Mouse (Mus musculus): Measurements from ENCODE around the gene Hist1h2ao.
"Not testable (repeated sequence)": the region's sequence is repeated elsewhere in the genome, so short reads cannot be mapped to it uniquely, and the experiment has no call there.

The Hist1h2ao gene

DNA sequence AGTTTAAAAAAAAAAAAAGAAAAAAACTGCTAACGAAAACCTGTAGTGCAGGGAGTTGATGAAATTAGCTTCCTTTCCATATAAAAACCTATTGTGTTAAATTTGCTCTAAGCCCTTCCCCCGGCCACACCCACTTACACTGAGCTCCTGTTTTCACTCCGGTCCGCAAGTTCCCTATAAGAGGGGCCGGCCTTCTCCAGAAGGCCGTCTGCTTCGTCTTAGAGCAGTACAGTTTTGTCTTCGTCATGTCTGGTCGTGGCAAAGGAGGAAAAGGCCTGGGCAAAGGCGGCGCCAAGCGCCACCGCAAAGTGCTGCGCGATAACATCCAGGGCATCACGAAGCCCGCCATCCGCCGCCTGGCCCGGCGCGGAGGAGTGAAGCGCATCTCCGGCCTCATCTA is 1.3 kb downstream of the Hist1h2ao start, which contains the start of gene Hist1h4m:
Gene Hist1h4m (plus strand): TSS at position 208 of the 400 bp plus-strand sequence.
- peak; percentile 48 for DNase-seq (ENCODE audit: low spot score)

DNA sequence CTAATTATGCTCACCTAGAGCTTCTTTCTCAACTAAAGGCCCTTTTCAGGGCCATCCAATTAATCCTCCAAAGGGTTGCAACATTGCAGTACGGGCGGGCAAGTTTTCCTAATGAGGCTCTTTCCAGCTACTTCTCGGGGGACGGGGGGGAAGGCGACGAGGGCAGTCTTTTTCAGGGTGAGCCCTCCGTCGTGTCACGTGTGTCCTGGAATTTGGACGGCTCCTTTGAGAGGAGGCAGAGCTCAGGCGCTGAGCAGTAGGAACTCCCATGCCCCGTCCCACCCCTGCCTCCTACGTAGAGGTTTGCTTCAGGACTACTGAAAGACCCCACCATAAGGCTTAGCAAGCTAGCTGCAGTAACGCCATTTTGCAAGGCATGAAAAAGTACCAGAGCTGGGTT is 1.8 kb downstream of the Hist1h2ao start:
- not testable (repeated sequence) for DNase-seq (ENCODE audit: low spot score)

DNA sequence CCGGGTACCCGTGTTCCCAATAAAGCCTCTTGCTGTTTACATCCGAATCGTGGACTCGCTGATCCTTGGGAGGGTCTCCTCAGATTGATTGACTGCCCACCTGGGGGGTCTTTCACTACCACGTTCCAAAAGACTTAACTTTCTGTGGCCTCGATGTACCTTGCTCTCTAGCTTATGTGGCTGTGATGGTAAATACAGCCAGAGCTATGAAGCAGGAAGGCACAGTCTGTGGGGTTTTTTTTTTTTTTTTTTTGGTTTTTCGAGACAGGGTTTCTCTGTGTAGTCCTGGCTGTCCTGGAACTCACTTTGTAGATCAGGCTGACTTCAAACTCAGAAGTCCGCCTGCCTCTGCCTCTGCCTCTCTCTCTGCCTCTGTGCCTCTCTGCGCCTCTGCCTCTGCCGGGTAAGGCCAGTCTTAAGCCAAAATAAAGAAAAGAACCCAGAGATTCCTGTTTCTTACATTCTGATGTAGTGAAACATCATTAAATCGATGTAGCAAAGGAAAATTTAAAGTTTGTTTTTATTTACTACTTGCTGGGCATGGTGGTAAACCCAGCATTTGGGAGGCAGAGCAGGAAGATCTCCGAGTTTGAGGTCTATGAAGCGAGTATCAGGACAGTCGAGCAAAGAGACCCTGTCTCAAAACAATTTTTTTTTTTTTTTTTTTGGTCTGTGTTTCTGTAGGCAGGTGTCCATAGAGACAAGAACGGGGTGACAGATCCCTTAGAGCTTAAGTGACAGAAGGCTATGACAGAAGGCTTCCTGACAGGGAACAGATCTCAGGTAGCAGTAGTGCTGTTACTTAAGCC is 10.0 kb downstream of the Hist1h2ao start:
- not testable (repeated sequence) for DNase-seq (ENCODE audit: low spot score)

DNA sequence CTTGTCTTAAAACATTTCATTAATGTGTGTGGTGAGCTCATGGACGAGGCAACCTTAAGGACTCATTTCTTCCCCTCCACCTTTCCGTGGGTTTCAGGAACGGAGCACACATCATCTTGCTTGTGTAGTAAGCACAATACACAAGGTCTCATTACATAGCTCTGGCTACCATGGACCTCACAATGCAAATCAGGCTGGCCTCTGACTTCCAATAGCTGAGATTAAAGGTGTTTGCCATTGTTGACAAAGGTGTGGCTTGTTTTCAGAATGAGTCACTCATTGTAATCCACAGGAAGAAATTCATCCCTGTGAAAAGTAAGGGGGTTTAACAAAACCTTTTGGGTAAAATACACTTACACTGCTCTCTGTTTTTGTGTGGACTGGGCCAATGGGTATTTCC is 18.2 kb downstream of the Hist1h2ao start:
- no peak for DNase-seq (ENCODE audit: low spot score)

DNA sequence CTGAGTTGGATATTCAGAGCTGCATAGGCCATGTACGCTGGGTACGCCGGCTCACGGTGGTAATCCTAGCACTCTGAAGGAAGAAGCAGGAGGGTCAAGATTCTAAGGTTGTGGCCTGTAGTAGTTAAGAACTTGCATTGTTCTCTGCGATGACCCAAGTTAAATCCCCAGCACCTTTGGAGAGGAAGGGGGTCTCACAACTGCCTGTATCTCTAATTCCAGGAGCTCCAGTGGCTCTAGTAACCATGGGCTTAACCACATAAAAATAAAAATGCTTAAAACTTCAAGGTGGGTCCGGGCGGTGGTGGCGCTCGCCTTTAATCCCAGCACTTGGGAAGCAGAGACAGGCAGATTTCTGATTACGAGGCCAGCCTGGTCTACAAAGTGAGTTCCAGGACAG is 20.1 kb downstream of the Hist1h2ao start:
- DNase-seq (ENCODE audit: low spot score): no peak

DNA sequence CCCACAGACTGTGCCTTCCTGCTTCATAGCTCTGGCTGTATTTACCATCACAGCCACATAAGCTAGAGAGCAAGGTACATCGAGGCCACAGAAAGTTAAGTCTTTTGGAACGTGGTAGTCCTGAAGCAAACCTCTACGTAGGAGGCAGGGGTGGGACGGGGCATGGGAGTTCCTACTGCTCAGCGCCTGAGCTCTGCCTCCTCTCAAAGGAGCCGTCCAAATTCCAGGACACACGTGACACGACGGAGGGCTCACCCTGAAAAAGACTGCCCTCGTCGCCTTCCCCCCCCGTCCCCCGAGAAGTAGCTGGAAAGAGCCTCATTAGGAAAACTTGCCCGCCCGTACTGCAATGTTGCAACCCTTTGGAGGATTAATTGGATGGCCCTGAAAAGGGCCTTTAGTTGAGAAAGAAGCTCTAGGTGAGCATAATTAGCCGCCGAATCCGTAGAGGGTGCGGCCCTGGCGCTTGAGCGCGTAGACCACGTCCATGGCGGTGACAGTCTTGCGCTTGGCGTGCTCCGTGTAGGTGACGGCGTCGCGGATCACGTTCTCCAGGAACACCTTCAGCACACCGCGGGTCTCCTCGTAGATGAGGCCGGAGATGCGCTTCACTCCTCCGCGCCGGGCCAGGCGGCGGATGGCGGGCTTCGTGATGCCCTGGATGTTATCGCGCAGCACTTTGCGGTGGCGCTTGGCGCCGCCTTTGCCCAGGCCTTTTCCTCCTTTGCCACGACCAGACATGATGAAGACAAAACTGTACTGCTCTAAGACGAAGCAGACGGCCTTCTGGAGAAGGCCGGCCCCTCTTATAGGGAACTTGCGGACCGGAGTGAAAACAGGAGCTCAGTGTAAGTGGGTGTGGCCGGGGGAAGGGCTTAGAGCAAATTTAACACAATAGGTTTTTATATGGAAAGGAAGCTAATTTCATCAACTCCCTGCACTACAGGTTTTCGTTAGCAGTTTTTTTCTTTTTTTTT is 21.4 kb downstream of the Hist1h2ao start, which contains the start of gene Hist1h4n:
Gene Hist1h4n (minus strand): TSS at position 779 of the 977 bp plus-strand sequence.
- DNase-seq (ENCODE audit: low spot score): peak; percentile 46

DNA sequence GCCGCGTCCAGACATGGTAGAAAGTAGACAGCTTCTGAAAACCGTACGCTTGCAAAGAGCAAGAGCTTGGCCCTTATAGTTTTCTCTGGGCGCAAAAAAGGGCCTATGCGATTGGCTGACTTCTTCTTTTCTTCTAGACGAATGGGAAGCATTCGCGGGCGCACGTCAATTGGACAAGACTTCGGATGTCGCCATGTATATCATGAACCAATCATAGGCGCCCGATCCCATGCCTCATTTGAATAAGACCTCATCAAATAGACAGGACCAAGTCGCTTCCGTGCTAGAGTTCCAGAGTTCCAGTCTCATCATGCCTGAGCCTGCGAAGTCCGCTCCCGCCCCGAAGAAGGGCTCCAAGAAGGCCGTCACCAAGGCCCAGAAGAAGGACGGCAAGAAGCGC is 23.2 kb downstream of the Hist1h2ao start, which contains the start of the genes Hist1h2ap and Hist1h2br:
Gene Hist1h2ap (minus strand): TSS at position 47 of the 400 bp plus-strand sequence.
Gene Hist1h2br (plus strand): TSS at position 283 of the 400 bp plus-strand sequence.
- DNase-seq (ENCODE audit: low spot score): not testable (repeated sequence)

DNA sequence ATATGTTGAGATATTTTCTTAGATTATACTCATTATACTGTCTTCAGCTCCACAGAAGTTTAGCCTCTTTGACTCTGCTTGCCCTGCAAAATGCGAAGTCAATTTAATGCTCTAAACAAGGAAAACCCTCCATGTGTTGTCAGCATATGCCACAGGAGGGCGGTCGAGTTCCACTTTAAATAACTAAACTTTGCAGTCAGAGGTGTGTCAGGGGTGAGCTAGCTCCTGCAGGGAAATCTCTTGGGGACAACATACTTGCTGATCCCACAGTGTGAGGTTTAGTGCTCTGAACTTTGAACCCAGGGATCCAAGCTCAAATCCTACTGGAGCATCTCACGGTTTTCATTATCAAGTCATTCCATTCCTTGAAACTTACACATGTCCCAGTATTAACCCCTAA is 30.2 kb downstream of the Hist1h2ao start:
- DNase-seq (ENCODE audit: low spot score): not testable (repeated sequence)

DNA sequence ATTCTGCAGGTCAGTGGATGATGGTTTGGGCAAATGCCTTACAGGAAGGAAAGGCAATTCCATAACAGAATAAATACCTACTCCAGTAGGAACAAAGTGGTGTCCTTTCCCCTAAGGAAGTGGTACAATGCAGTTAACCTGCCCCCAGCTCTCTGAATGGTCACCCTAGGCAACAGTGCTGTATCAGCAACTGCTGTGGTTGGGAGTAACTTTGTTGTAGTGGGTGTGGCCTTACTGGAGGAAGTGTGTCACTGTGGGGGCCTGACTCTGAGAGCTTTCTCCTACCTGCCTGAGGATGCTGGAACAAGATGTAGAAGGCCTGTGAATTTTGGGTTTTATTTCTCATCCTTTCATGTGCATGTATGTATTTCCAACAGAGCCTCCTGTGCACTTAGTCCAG is 36.1 kb downstream of the Hist1h2ao start:
- not testable (repeated sequence) for DNase-seq (ENCODE audit: low spot score)

DNA sequence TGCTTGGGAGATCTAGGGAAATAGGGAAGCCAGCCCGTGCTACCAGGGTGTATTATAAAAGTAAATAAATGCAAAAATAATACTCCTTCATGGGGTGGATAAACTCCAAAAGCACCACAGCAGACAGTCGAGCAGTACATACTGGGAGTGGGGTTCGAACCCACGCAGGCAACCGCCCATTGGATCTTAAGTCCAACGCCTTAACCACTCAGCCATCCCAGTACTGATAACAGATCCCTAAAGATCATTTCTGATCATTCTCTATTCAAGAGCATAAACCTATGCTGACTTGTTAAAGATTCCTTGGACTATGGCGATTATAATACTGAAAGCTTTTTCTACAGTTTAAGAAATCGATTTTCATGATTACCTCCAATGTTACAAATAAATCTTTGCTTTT is 37.6 kb downstream of the Hist1h2ao start:
- DNase-seq (ENCODE audit: low spot score): no peak

DNA sequence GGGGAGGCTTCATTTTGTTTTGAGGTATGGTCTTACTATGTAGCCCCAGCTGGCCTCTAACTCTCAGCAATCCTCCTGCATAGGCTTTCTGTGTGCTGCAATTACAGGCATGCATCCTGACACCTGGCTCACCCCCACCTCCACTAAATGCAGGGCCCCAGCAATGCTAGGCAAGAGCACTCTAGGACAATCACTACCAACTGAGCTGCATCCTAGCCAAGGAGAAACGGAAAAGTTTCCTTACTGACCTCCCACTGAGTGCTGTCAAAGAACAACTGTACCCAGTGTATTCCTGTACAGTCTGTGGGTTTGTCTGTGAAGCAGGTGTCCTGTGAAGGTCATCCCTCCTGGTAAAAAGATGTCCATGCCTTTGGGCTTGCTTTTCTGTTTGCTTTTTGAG is 40.4 kb downstream of the Hist1h2ao start:
- not testable (repeated sequence) for DNase-seq (ENCODE audit: low spot score)

DNA sequence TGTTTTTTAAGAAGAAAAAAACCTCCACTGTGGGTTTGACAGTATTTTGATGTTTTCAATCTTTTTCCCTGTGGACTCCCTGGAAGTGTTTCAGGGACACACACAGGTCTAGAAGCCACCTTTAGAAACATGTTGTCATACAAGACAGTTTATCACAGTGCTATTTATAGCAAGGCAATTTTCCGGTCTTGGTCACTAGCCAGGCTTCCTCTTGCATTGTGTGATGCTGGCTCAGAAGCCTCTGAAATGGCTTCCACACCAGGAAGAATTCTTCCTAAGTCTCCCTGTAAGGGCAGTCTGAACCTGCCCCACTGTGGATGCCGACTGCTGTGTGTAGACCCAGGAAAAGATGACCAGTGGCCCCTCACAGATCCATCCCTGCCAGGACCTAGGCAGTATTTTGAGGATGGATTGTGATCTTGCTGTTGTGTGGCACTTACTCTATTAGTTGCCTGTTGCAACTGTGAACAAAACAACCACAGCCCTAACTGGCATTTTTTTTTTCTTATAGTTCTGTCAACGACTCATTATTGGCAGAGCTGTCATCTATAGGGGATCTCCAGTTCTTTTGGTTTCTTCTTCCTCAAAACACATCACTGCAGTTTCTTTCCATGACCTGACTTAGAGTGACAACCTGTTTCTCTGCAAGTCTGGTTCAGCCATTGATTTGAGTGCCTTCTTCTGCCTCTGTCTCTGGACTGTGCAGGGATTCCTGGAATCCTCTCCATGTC is 42.1 kb downstream of the Hist1h2ao start:
- no peak for DNase-seq (ENCODE audit: low spot score)

DNA sequence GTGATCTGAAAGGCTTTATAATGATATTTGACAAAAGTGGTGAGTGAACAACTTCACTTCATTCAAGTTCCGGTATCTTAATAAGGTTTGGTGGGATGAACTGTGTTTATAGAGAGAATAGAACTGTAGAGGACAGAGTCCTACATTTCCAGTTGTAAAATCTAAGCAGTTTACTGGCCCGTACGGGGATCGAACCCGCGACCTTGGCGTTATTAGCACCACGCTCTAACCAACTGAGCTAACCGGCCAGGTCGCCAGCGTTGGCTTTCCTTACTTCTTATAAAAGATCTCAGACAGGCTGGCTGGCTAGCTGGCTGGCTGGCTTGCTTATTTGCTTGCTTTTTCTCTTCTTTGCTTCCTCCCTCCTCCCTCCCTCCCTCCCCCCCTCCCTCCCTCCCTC is 44.9 kb downstream of the Hist1h2ao start:
- DNase-seq (ENCODE audit: low spot score): peak; percentile 80

DNA sequence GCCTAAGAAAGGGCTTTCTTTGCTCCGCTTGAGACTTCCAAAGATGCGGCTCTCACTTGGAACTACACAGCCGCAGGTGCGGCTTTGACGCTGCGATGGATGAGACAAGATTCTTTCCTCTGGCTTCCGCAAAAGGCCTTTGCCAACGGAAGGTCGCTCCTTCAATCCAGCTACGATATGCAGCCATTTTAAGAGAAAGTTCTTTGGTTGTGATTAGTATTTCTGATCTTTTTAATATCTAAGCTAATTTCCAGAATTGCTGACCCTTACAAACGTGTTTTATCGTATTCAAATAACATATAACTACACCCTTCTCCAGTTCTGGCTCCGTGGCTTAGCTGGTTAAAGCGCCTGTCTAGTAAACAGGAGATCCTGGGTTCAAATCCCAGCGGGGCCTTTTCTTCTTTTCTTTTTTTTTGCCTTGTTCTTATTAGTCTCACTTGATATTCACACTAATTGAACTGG is 45.5 kb downstream of the Hist1h2ao start:
- peak; percentile 62 for DNase-seq (ENCODE audit: low spot score)

Data from layer of hippocampus, adult 11-12 months (tissue).